Mouse (Mus musculus) testis, adult 2 months (tissue): ENCODE measurements around the gene Scd3.
A peak's percentile ranks its signal among the peaks of the same experiment; 100 is the strongest.

Experiments used
- CTCF ChIP-seq: fragments of 200-500 bp; IDR thresholded peaks from 2 replicates; pipeline ENCODE4 v1.5.1; 2012; ENCODE audit warnings: low read depth, mild to moderate bottlenecking, inconsistent platforms, low read length, moderate library complexity; ENCODE audit not compliant: control insufficient read depth, insufficient read depth, insufficient replicate concordance
- POLR2A ChIP-seq: fragments of 200-500 bp; IDR thresholded peaks from 2 replicates; pipeline ENCODE4 v1.6.1; 2012; ENCODE audit warnings: low read depth, mild to moderate bottlenecking, inconsistent platforms, low read length, moderate library complexity; ENCODE audit not compliant: control insufficient read depth

DNA sequence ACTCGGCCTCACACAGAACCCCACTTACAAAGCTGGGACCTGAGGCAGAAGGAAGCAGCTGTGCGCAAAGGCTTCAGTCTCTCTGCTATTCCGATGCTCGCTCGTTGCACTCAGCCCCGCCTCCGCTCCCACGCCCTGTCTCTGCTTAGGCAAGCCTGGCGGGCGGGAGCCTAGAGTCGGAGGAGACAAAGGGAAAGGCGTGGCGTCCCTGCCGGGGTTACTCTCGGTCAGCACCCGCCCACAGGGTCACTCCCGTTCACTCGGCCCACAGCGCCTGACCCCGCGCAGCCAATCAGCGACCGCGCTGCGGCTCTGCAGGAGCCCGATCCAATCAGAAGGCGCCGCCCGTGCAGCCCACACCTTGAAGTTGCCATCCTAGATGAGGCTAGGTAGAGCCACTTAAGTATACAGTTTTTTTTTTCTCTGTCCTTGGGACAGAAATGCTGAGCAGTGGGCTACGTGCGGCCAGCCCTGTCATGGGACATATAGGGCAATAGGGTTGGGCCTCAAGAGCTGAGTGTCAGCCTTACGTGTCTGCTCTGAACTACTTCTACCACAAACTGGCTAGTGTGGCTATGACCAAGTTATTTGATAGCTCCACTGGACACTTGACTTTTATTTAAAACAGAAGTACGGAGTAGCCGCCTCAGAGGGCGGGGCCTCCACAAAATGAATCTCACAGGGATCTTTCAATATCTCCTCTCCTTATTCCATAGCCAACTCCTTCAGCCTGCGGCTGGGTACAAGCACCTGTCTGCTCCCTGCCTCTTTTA, 45.2 kb downstream of the Scd3 start:
- TF ChIP-seq CTCF = no peak
- TF ChIP-seq POLR2A = peak; percentile 77; the same call in 1 of the 2 replicates
